Mouse (Mus musculus): ENCODE data around the gene Ddx50. TPM values are rescaled to one million over a fixed set of nuclear protein-coding genes. Genes with fewer than 3 reads are reported as not detected.

Ddx50 gene
- polyA plus RNA-seq, 1 experiment from 2014 or later = 177 TPM

GRCm38 (mm10) chr10:62568861-62569260, 82.2 kb downstream of the Ddx50 start:
- peaks cover 88% of the 10 kb centered on the region for H3K36me3 ChIP-seq
- 89% methylated on average over 4 of the region's 4 CpGs for WGBS

More at GRCm38 (mm10) chr10:62568861-62569260, 82.2 kb downstream of the Ddx50 start:
- H3K9me3 ChIP-seq = no peaks in the 10 kb centered on the region
- ATAC-seq (ENCODE audit: low FRiP score, low read depth) = no peak
- no peak overlapping the region for H3K4me2 ChIP-seq (replicated peaks)
- no peaks in the 10 kb centered on the region for H3K4me1 ChIP-seq
- H3K27ac ChIP-seq = no peak overlapping the region
- no peak overlapping the region for H3K9ac ChIP-seq
- no peaks in the 10 kb centered on the region for H3K27me3 ChIP-seq
- no peak overlapping the region for H3K4me3 ChIP-seq

Small RNAs within 50 kb of the gene (microRNA-seq; reads per million reads assigned to microRNA genes)
- gene Mir7215 = not detected

Other genes starting within 250 kb of the Ddx50 start
- gene Hkdc1, start 228.7 kb downstream of the Ddx50 start, polyA plus RNA-seq (2015; fragmentation: Nextera tagmentation; extraction: Ambion mirVana) = 3.4 and 4.1 TPM in 2 replicates
- 0.39 and 0.42 TPM in 2 replicates for gene 4930507D05Rik, start 201.7 kb downstream of the Ddx50 start, polyA plus RNA-seq (2015; fragmentation: Nextera tagmentation; extraction: Ambion mirVana)
- 25.4 and 25.6 TPM in 2 replicates for gene Supv3l1, start 201.5 kb downstream of the Ddx50 start, polyA plus RNA-seq (2015; fragmentation: Nextera tagmentation; extraction: Ambion mirVana)
- 72.5 and 74.9 TPM in 2 replicates for gene Vps26a, start 164.4 kb downstream of the Ddx50 start, polyA plus RNA-seq (2015; fragmentation: Nextera tagmentation; extraction: Ambion mirVana)
- gene Srgn, start 123.8 kb downstream of the Ddx50 start, polyA plus RNA-seq (2015; fragmentation: Nextera tagmentation; extraction: Ambion mirVana) = 10.0 and 11.9 TPM in 2 replicates
- 38.6 and 40.0 TPM in 2 replicates for gene Kif1bp, start 72.8 kb downstream of the Ddx50 start, polyA plus RNA-seq (2015; fragmentation: Nextera tagmentation; extraction: Ambion mirVana)
- 23.5 and 23.6 TPM in 2 replicates for gene Ddx21, start 48.9 kb downstream of the Ddx50 start, polyA plus RNA-seq (2015; fragmentation: Nextera tagmentation; extraction: Ambion mirVana)
- gene Stox1, start 74.9 kb upstream of the Ddx50 start, polyA plus RNA-seq (2015; fragmentation: Nextera tagmentation; extraction: Ambion mirVana) = 1.1 TPM in 2 replicates
- gene Ccar1, start 141.1 kb upstream of the Ddx50 start, polyA plus RNA-seq (2015; fragmentation: Nextera tagmentation; extraction: Ambion mirVana) = 140 and 141 TPM in 2 replicates

All from limb, embryonic 13.5 days (tissue).